Mouse (Mus musculus) embryonic facial prominence, embryonic 12.5 days (tissue): Measurements from ENCODE around the gene Olfr706. TPM values are rescaled to one million over a fixed set of nuclear protein-coding genes. Genes with fewer than 3 reads are reported as not detected.
"Not testable (repeated sequence)": the region's sequence is repeated elsewhere in the genome, so short reads cannot be mapped to it uniquely, and the experiment has no call there.

Source experiments
- ATAC-seq: fragments of 200-750 bp; cut with Nextera tagmentation; 2 replicates; pipeline ENCODE4 v1.8.0; 2017; ENCODE audit not compliant: insufficient number of reproducible peaks, insufficient read depth, low FRiP score, low TSS enrichment
- H3K27ac ChIP-seq: fragments of 300-500 bp; sonication (generic); 2 replicates; pipeline ENCODE4 v1.5.1; 2016; ENCODE audit warnings: mild to moderate bottlenecking
- H3K27me3 ChIP-seq: fragments of 300-500 bp; sonication (generic); 2 replicates; pipeline ENCODE4 v1.6.1; 2016; ENCODE audit warnings: mild to moderate bottlenecking, moderate library complexity
- H3K36me3 ChIP-seq: fragments of 300-500 bp; sonication (generic); 2 replicates; pipeline ENCODE4 v1.6.1; 2016; ENCODE audit warnings: mild to moderate bottlenecking
- H3K4me1 ChIP-seq: fragments of 300-500 bp; sonication (generic); 2 replicates; pipeline ENCODE4 v1.6.1; 2016
- H3K4me2 ChIP-seq: fragments of 300-500 bp; sonication (generic); replicated peaks from 2 replicates; pipeline ENCODE4 v1.6.1; 2016; ENCODE audit warnings: mild to moderate bottlenecking, moderate library complexity
- H3K4me3 ChIP-seq: fragments of 300-500 bp; sonication (generic); 2 replicates; pipeline ENCODE4 v1.5.1; 2016; ENCODE audit warnings: mild to moderate bottlenecking
- H3K9ac ChIP-seq: fragments of 300-500 bp; sonication (generic); 2 replicates; pipeline ENCODE4 v1.6.1; 2016; ENCODE audit warnings: mild to moderate bottlenecking, moderate library complexity
- H3K9me3 ChIP-seq: fragments of 300-500 bp; sonication (generic); 2 replicates; pipeline ENCODE4 v1.6.1; 2016; ENCODE audit warnings: mild to moderate bottlenecking, moderate library complexity
- WGBS: fragments of 180-500 bp; shearing (Covaris S2); methylation state at CpG from one replicate; pipeline ENCODE4 v1.1.7; 2016; 5-methylcytosine and 5-hydroxymethylcytosine counted together
- polyA plus RNA-seq: library from polyadenylated mRNA; unstranded; fragments of >200 nt; fragmentation: Nextera tagmentation; extraction: Ambion mirVana; gene quantifications from 2 replicates; pipeline ENCODE4 v1.2.1, GENCODE M21; 2016

The Olfr706 gene
- not detected in 2 replicates for polyA plus RNA-seq

GRCm38 (mm10) chr7:106888062-106888461 lies at the start of gene Olfr706:
Olfr706 (minus strand) TSS chr7:106888162.
- H3K4me3 ChIP-seq = no peak within 1 kb of the TSS
- WGBS = 84% methylated on average over 2 of the region's 2 CpGs
- no peak within 1 kb of the TSS for H3K9ac ChIP-seq
- H3K9me3 ChIP-seq = no peaks in the 10 kb centered on the region
- H3K4me1 ChIP-seq = no peaks in the 10 kb centered on the region
- H3K4me2 ChIP-seq = no peak within 1 kb of the TSS
- no peaks in the 10 kb centered on the region for H3K36me3 ChIP-seq
- no peak for ATAC-seq
- no peak within 1 kb of the TSS for H3K27ac ChIP-seq
- H3K27me3 ChIP-seq = no peaks in the 10 kb centered on the region

GRCm38 (mm10) chr7:106932119-106932518 lies 44.2 kb upstream of the Olfr706 start, which contains the start of gene Olfr709-ps1:
Olfr709-ps1 (minus strand) TSS chr7:106932219.
- no peak within 1 kb of the TSS for H3K4me2 ChIP-seq
- H3K9me3 ChIP-seq = no peaks in the 10 kb centered on the region
- H3K9ac ChIP-seq = no peak within 1 kb of the TSS
- no peak for ATAC-seq
- H3K27me3 ChIP-seq = no peaks in the 10 kb centered on the region
- no peak within 1 kb of the TSS for H3K27ac ChIP-seq
- H3K4me1 ChIP-seq = no peaks in the 10 kb centered on the region
- H3K4me3 ChIP-seq = no peak within 1 kb of the TSS
- H3K36me3 ChIP-seq = no peaks in the 10 kb centered on the region

GRCm38 (mm10) chr7:106920961-106921360 lies 33.0 kb upstream of the Olfr706 start:
- not testable (repeated sequence) for H3K4me1 ChIP-seq, H3K9me3 ChIP-seq, H3K36me3 ChIP-seq, H3K4me2 ChIP-seq, H3K4me3 ChIP-seq, H3K9ac ChIP-seq, H3K27ac ChIP-seq, ATAC-seq, H3K27me3 ChIP-seq
- 94% methylated on average over 7 of the region's 7 CpGs for WGBS

- no peak within 1 kb of the TSS for H3K27ac ChIP-seq
- WGBS = 58% methylated on average over 2 of the region's 2 CpGs
- ATAC-seq = no peak
- no peak within 1 kb of the TSS for H3K9ac ChIP-seq
- H3K27me3 ChIP-seq = no peaks in the 10 kb centered on the region
- no peaks in the 10 kb centered on the region for H3K4me1 ChIP-seq
- H3K4me3 ChIP-seq = no peak within 1 kb of the TSS
- no peaks in the 10 kb centered on the region for H3K9me3 ChIP-seq
- no peak within 1 kb of the TSS for H3K4me2 ChIP-seq
- no peaks in the 10 kb centered on the region for H3K36me3 ChIP-seq
Observed at GRCm38 (mm10) chr7:106907676-106908075, 19.7 kb upstream of the Olfr706 start, which contains the start of gene Olfr1532-ps1. Olfr1532-ps1 (plus strand) TSS chr7:106908001.

GRCm38 (mm10) chr7:106901141-106901540 lies 13.2 kb upstream of the Olfr706 start, which contains the start of gene Olfr707:
Olfr707 (minus strand) TSS chr7:106901241.
- H3K27me3 ChIP-seq, H3K36me3 ChIP-seq, ATAC-seq, H3K4me3 ChIP-seq, H3K9ac ChIP-seq, H3K4me2 ChIP-seq, H3K9me3 ChIP-seq, H3K4me1 ChIP-seq, H3K27ac ChIP-seq: not testable (repeated sequence)
- WGBS = 89% methylated on average over 3 of the region's 3 CpGs

GRCm38 (mm10) chr7:106876791-106877190 lies 11.2 kb downstream of the Olfr706 start, which contains the start of gene Olfr705:
Olfr705 (minus strand) TSS chr7:106876891.
- Histone ChIP-seq H3K4me3 (no peak within 1 kb of the TSS), H3K4me1 (no peaks in the 10 kb centered on the region), H3K9me3 (no peaks in the 10 kb centered on the region), H3K4me2 (no peak within 1 kb of the TSS), H3K9ac (no peak within 1 kb of the TSS), H3K36me3 (no peaks in the 10 kb centered on the region), H3K27me3 (no peaks in the 10 kb centered on the region), H3K27ac (no peak within 1 kb of the TSS)
- no peak for ATAC-seq
- WGBS = 81% methylated on average over 3 of the region's 3 CpGs

- Histone ChIP-seq H3K4me3 (no peak within 1 kb of the TSS), H3K4me2 (no peak within 1 kb of the TSS)
- ATAC-seq = no peak
Observed at GRCm38 (mm10) chr7:106862885-106863284, 25.1 kb downstream of the Olfr706 start, which contains the start of gene Olfr704. Olfr704 (plus strand) TSS chr7:106863185.

GRCm38 (mm10) chr7:106843060-106843459 lies 44.9 kb downstream of the Olfr706 start, which contains the start of gene Olfr703:
Olfr703 (plus strand) TSS chr7:106843360.
- 0 out of 2 replicates have a peak, but pooled peaks cover 4% of the 10 kb centered on the region for H3K9me3 ChIP-seq
- 59% methylated on average over 2 of the region's 2 CpGs for WGBS
- H3K4me3 ChIP-seq = no peak within 1 kb of the TSS
- no peaks in the 10 kb centered on the region for H3K4me1 ChIP-seq
- no peak for ATAC-seq
- no peak within 1 kb of the TSS for H3K9ac ChIP-seq
- no peak within 1 kb of the TSS for H3K4me2 ChIP-seq
- H3K27ac ChIP-seq = no peak within 1 kb of the TSS
- H3K36me3 ChIP-seq = no peaks in the 10 kb centered on the region
- no peaks in the 10 kb centered on the region for H3K27me3 ChIP-seq

More at GRCm38 (mm10) chr7:106862885-106863284, 25.1 kb downstream of the Olfr706 start, which contains the start of gene Olfr704:
- no peak within 1 kb of the TSS for H3K9ac ChIP-seq
- no peaks in the 10 kb centered on the region for H3K4me1 ChIP-seq
- 0 out of 2 replicates have a peak, but pooled peaks cover 4% of the 10 kb centered on the region for H3K9me3 ChIP-seq
- no peaks in the 10 kb centered on the region for H3K36me3 ChIP-seq
- no peaks in the 10 kb centered on the region for H3K27me3 ChIP-seq
- H3K27ac ChIP-seq = no peak within 1 kb of the TSS

GRCm38 (mm10) chr7:106833793-106834192 lies 54.2 kb downstream of the Olfr706 start, which contains the start of gene Olfr702:
Olfr702 (minus strand) TSS chr7:106833893.
- no peaks in the 10 kb centered on the region for H3K4me1 ChIP-seq
- H3K9me3 ChIP-seq = no peaks in the 10 kb centered on the region
- H3K36me3 ChIP-seq = no peaks in the 10 kb centered on the region
- no peak within 1 kb of the TSS for H3K27ac ChIP-seq
- H3K9ac ChIP-seq = no peak within 1 kb of the TSS
- no peak within 1 kb of the TSS for H3K4me3 ChIP-seq
- no peak for ATAC-seq
- H3K4me2 ChIP-seq = no peak within 1 kb of the TSS
- H3K27me3 ChIP-seq = no peaks in the 10 kb centered on the region

Other genes with a start within 250 kb of the Olfr706 start
- not detected in 2 replicates for gene Olfr693, start 207.6 kb downstream of the Olfr706 start, polyA plus RNA-seq
- not detected in 2 replicates for gene Olfr694, start 196.3 kb downstream of the Olfr706 start, polyA plus RNA-seq
- gene Olfr695, start 171.8 kb downstream of the Olfr706 start, polyA plus RNA-seq = not detected in 2 replicates
- not detected in 2 replicates for gene Olfr697, start 145.7 kb downstream of the Olfr706 start, polyA plus RNA-seq
- gene Olfr698, start 132.8 kb downstream of the Olfr706 start, polyA plus RNA-seq = not detected in 2 replicates
- gene Olfr699, start 95.0 kb downstream of the Olfr706 start, polyA plus RNA-seq = not detected in 2 replicates
- gene Olfr700, start 79.3 kb downstream of the Olfr706 start, polyA plus RNA-seq = not detected in 2 replicates
- not detected in 2 replicates for gene Olfr701, start 74.0 kb downstream of the Olfr706 start, polyA plus RNA-seq
- gene Olfr702, start 54.3 kb downstream of the Olfr706 start, polyA plus RNA-seq = not detected in 2 replicates
- gene Olfr703, start 44.8 kb downstream of the Olfr706 start, polyA plus RNA-seq = not detected in 2 replicates
- not detected in 2 replicates for gene Olfr704, start 25.0 kb downstream of the Olfr706 start, polyA plus RNA-seq
- not detected in 2 replicates for gene Olfr705, start 11.3 kb downstream of the Olfr706 start, polyA plus RNA-seq
- not detected in 2 replicates for gene Olfr707, start 13.1 kb upstream of the Olfr706 start, polyA plus RNA-seq
- gene Olfr1532-ps1, start 19.8 kb upstream of the Olfr706 start, polyA plus RNA-seq = not detected in 2 replicates
- not detected in 2 replicates for gene Olfr709-ps1, start 44.1 kb upstream of the Olfr706 start, polyA plus RNA-seq
- gene Olfr710, start 60.1 kb upstream of the Olfr706 start, polyA plus RNA-seq = not detected in 2 replicates
- gene Olfr6, start 75.8 kb upstream of the Olfr706 start, polyA plus RNA-seq = not detected in 2 replicates
- not detected in 2 replicates for gene Olfr711, start 87.3 kb upstream of the Olfr706 start, polyA plus RNA-seq
- gene Olfr2, start 117.9 kb upstream of the Olfr706 start, polyA plus RNA-seq = not detected in 2 replicates
- not detected in 2 replicates for gene Olfr713, start 143.0 kb upstream of the Olfr706 start, polyA plus RNA-seq
- not detected in 2 replicates for gene Olfr714, start 182.8 kb upstream of the Olfr706 start, polyA plus RNA-seq
- gene Olfr17, start 205.1 kb upstream of the Olfr706 start, polyA plus RNA-seq = not detected in 2 replicates
- gene Olfr715b, start 222.2 kb upstream of the Olfr706 start, polyA plus RNA-seq = not detected in 2 replicates
- not detected in 2 replicates for gene Olfr715, start 242.9 kb upstream of the Olfr706 start, polyA plus RNA-seq